Mouse (Mus musculus) cerebellum, adult 9-11 months (tissue): Measurements from ENCODE around the gene Rdh19.
A peak's percentile ranks its signal among the peaks of the same experiment; 100 is the strongest.
"Not testable (repeated sequence)": the region's sequence is repeated elsewhere in the genome, so short reads cannot be mapped to it uniquely, and the experiment has no call there.

ENCODE experiments used
- DNase-seq: peaks from one replicate; pipeline ENCODE4 v3.0.0; 2022

The Rdh19 gene

DNA sequence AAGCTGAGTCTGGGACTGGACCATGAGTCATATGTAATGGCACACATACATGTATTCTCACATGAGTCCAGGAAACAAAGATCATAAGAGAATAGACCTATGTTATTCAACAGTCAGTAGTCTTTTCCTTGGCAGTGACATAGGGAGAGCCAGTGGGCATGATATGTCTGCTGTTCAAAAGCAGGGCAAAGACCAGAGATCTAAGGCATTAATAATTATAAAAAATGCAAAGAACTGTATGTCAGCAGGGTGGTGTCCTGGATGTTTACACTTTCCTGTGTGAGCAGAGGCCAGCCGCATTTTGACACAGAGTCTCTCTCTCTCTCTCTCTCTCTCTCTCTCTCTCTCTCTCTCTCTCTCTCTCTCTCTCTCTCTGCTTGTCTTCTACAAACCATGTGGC lies at the start of gene Rdh19:
TSS of gene Rdh19 (plus strand) at position 301 of the 400 bp plus-strand sequence.
- no peak for DNase-seq

DNA sequence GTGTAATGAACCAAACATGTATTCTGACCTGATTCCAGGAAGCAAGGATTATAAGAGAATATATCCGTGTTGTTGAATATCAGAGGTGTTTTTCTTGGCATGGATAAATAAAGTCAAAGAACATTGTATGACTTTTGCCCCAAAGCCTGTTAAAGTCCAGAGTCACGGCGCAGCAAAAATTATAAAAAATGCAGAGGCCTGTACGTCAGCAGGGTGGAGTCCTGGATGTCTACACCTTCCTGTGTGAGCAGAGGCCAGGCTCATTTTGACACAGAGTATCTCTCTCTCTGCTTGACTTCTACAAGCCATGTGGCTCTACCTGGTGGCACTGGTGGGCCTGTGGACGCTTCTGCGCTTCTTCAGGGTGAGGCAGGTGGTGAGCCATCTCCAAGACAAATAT lies 48.8 kb upstream of the Rdh19 start, which contains the start of gene Rdh16:
TSS of gene Rdh16 (plus strand) at position 262 of the 400 bp plus-strand sequence.
- DNase-seq = no peak

DNA sequence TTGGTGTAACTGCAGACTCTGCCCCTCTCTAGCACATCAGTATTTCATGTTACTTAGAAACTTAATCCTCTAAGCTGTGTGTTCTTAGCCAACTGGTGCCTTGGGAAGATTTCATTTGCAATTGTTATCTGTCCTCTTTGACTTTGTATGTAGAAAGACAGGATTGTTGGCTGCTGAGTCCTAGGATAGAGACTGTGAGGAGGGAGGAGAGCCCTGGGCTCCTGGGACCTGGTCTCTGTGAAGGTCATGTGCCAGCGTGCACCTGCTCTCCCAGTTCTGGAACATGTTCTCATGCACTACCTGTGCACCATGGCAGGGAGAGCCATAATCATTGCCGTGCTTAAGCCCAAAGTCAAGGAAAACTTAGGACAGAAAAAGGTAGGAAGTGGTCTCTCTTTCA lies 48.1 kb upstream of the Rdh19 start:
- no peak for DNase-seq

DNA sequence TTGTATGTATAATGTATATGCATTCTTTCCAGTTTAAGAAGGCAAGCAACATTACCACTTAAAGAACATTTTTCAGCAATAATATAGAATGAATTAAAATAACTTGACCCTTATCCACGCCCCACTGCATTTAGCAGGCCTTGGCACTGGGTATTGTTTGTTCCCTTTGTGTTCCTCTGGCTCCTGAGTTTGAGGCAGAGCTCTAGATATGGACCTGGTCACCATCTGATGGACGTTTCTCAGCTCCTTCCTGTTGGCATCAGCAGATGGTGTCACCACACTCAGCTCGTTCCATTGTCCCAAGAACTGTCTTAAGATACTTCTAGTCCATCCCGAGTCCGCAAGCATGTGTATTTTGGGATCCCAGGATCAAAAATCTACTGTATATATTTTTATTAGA lies 47.5 kb upstream of the Rdh19 start:
- DNase-seq = no peak

DNA sequence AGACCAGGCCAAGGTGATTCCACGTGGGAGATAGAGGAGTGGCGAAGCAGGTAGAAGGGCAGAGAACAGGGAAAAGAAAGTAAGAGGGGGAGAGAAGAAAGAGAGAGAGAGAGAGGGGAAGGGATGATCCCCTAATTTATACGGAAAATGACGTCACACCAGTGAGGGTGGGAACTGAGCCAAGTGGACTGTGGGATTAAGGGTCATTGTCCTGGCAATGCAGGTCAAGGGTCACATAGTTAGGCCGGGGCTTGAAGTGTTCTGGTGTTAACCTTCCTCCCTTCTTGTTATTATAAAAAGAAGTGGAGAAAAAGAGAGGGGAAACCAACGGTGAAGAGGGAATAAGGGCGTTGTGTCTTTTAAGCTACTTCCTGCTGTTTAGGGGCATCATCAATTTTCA lies 45.3 kb upstream of the Rdh19 start:
- no peak for DNase-seq

DNA sequence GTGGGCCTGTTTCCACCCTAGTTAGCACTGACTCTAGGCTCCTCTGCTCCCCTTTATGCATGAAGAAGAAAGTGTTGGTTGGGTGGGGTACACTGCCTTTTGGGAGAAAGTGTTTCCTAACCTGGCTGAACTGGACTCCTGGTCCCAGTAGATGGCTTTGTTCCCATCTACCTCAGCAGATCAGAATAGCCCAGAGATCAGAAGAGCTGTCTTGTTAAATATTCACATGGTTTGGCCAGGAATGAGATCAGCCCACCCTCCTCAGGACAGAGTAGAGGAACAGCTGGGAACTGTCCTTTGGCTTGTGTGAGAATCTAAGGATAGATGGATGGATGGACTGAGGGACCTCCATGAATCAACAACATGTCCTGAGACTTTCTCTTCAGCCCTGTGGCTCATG lies 33.8 kb upstream of the Rdh19 start:
- DNase-seq = no peak

DNA sequence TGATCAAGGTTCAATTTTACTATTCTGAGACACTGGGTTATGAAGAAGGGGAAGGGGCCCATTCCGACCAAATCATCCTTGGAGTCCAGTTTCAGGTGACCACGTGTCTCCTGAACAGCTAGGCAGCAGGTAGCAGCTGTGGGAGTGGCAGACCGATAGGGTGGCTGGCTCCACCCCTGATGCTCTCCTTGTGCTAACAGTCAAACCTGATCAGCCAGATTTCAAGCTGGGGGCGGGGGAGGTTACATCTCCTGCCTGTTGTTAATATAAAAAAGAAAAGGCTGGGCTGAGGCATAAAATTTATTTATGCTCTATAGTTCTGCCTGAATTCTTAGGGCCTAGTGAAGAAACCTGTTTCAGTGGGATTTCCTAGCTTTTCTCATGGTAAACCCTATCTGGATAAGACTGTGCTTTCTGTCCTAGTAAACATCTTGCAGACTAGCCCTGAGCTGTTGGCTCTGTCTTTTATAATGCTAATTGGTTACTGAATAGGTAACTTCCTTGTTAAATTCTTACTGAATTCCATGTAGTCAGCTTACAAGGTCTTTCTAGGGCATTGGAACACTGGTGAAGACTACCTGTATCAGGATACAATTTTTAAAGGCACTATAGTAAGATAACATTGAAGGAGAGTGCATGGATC lies 32.3 kb upstream of the Rdh19 start:
- DNase-seq = not testable (repeated sequence)

DNA sequence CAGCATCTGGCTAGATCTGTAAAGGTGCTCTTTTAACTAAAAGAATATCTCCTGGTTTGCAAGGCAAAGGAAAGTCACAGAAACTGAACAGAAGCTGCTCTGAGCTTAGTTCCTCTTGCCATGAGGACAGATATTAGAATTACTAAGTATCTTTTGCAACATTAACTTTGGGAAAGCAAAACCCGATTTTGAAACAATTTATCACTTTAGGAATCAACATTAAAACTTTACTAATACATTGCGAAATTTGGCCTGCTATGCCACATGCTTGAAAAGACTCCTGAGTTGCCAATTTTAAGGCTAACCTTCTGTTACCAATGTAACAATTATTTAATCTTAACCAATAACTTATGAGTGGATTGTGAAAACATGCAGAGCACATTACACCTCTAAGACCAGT lies 27.9 kb upstream of the Rdh19 start:
- DNase-seq = not testable (repeated sequence)

DNA sequence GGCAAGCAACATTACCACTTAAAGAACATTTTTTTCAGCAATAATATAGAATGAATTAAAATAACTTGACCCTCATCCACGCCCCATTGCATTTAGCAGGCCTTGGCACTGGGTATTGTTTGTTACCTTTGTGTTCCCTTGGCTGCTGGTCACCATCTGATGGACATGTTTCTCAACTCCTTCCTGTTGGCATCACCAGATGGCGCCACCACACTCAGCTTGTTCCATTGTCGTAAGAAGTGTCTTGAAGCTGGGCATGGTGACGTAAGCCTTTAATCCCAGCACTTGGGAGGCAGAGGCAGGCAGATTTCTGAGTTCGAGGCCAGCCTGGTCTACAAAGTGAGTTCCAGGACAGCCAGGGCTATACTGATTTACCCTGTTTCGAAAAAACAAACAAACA lies 24.3 kb upstream of the Rdh19 start:
- DNase-seq = no peak

DNA sequence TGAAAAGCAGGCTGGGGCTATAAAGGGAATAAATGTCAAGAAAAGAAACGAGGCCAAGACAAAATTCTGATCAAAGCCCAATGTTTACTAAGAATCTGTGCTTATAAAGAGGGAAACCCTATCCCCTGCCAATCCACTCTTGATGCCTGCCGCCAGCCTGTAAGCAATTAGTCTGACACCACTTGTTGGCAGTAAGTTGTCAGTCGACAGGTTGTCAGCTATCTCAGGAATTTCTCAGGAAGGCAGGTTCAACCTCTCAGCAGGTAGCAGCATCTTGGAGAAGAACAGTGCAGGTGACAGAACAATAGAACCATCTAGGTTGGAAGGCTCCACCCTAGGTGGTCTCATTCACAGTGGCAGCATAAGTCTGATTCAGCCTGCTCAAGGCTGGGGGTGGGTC lies 20.6 kb upstream of the Rdh19 start:
- DNase-seq = peak; percentile 30

DNA sequence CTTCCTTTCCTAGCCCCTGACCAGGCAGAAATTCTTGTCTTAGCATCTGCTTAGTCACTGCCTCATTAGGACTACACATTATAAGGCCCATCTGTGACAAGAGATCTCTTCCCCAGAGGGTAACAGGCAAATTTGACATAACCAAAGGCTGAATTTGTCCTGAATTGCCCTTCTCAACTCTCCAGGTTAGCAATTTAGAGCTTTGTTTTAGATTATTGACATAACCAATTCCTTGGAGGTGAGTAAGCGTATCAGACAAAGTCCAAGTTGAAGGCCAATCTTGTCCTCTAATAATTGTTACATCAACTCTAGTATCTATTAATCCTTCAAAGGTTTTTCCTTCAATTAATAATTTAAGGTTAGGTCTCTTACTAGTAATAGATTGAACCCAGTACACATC lies 15.5 kb upstream of the Rdh19 start:
- DNase-seq = not testable (repeated sequence)

DNA sequence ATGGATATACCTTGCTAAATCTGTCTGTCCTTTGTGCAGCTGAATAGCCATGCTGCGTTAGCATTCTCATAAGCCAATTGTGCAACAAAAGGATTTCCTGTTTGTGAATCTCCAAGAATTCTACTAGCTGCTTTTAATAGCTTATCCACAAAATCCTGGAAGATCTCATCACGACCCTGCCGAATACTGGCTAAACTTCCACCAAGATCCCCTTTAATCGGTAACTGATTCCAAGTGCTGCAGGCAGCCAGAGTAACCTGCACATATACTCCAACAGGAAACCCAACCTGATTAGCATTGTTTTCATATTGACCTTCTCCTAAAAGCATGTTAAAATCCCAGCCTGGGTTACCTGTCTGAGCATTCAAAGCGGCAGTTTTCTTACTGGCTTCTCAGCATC lies 14.4 kb upstream of the Rdh19 start:
- no peak for DNase-seq

DNA sequence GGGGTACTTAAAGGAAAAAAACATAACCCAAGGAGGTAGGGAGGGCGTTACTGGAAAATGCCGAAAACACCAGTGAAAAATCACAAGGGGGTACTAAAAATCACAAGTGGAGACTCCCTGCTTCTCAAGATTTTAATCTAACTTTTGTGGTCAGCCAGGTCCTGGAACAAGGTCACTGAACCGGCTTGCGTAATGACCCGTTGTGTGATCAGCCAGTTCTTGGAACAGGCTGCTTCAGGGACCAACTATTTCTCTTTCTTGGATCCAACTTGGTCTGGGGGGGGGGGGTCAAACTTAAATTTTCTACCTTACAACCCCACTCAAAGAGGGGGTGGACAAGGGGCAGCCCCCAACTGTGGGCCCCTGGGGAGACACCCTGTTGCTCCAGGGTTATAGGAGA lies 11.9 kb upstream of the Rdh19 start:
- not testable (repeated sequence) for DNase-seq

DNA sequence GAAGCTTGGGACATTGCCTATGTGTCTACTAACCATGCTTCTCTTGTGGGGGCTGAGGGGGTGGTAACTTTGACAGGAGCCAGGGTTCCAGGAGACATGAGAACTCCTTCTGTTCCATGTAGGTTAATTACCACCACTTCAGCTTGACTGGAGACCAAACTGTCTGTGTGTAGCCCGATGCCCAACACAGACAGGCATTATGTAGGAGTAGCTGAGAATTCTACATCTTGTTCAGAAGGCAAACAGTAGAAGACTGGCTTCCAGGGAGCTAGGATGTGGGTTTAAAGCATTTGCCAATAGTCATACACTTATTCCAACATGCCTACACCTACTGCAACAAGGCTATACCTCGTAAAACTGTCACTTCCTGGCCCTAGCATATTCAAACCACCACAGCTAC lies 11.2 kb upstream of the Rdh19 start:
- DNase-seq = no peak

DNA sequence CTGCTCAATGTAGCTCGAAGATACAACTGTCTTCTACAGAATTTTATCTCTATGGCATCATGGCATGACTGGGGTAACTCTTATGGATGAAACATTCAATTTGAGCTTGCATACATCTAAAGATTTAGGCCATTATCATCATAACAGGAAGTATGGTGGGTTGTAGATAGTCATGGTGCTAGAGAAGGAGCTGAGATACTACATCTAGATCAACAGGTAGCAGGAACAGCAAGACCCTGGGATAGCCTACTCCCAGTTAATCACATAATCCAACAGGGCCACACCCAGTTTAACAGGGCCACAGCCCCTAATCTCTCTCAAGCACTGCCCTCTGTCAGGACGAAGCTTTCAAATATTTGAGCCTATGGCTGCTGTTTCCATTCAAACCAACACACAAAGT lies 9.0 kb upstream of the Rdh19 start:
- DNase-seq = no peak

DNA sequence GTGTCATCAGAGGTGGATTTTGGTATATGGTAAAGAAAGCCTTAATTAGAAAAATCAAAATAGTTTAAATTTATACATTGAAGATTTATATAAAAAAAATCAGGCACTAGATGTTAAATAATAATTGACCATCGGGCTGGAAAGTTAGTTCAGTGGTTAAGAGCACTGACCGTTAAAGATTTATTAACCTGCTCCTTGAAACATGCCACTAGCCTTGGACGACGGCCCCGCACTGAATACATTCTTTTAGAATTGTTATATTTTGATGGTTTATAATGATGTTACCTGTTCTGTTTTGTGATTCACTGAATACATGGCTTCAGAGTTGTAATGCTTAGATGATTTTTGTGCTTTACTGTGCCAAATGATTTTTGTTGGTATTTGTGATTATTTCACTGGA lies 3.8 kb upstream of the Rdh19 start:
- DNase-seq = not testable (repeated sequence)

DNA sequence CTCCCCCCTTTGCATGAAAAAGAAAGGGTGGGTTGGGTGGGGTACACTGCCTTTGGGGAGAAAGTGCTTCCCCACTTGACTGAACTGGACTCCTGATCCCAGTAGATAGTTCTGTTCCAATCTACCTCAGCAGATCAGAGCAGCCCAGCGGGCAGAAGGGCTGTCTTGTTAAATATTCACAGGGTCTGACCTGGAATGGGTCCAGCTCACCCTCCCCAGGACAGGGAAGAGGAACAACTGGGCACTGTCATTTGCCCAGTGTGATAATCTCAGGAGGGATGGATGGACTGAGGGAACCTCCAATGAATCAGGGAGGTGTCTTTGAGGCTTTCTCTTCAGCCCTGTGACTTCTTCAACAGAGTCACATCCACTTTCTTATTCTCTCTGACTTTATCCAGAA lies 1.6 kb upstream of the Rdh19 start:
- DNase-seq = no peak

DNA sequence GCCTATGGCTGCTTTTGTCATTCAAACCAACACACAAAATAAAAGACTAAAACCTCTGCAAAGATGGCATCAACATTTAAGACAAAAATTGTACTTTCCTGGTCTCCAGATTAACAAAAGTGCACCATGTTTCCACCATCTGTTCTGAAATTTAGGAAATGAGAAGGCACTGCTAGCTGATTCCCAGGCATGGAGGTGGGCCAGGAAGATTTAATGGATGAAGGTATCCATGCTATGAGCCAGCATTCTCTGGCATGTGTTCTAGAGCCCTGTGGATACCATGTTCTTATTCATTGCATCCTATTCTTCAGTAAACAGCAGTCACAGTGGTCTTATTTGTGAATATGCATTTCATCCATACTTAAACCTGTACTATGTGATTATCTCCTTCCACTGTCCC lies 6.6 kb downstream of the Rdh19 start:
- peak; percentile 60 for DNase-seq

DNA sequence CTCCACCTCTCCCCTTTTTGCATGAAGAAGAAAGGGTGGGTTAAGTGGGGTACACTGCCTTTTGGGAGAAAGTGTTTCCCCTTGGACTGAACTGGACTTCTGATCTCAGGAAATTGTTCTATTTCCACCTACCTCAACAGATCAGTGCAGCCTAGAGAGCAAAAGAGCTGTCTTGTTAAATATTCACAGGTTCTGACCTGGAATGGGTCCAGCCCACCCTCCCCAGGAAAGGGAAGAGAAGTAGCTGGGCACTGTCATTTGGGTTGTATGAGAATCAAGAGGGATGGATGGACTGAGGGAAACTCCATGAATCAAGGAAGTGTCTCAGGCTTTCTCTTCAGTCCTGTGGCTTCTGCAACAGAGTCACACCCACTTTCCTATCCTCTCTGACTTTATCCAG lies 15.2 kb downstream of the Rdh19 start:
- DNase-seq = no peak

DNA sequence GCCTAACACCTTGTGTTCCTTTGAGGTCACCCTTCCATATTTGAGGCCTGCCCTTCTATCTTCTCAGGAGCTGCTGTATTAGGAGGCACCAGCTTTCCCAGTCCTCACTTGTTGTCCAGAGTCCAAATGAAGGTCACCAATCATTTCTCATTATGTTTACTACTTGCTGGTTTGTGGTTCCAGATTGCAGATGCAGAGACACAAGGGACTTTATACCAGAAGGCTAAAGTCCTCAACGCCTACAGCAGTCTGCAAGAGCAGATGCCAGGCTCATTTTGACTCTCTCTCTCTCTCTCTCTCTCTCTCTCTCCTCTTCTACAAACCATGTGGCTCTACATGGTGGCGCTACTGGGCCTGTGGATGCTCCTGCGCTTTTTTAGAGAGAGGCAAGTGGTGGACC lies 16.5 kb downstream of the Rdh19 start, which contains the start of gene Rdh16f2:
TSS of gene Rdh16f2 (plus strand) at position 243 of the 400 bp plus-strand sequence.
- no peak for DNase-seq

DNA sequence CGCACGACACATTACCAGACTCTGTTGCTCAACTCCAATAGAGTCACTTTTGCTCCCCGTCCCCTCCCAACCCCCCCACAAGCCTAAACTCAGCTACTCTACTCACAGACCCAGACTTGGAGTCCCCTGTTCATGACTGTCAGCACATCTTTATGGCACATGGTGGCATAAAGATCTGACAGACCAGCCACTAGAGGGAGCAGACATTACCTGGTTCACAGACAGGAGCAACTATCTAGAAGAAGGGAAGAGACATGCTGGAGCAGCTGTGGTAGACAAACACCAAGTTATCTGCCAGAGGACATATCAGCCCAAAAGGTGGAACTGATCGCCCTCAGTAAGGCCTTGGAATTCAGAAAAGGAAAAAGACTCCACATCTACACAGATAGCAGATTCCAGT lies 22.8 kb downstream of the Rdh19 start:
- DNase-seq = no peak

DNA sequence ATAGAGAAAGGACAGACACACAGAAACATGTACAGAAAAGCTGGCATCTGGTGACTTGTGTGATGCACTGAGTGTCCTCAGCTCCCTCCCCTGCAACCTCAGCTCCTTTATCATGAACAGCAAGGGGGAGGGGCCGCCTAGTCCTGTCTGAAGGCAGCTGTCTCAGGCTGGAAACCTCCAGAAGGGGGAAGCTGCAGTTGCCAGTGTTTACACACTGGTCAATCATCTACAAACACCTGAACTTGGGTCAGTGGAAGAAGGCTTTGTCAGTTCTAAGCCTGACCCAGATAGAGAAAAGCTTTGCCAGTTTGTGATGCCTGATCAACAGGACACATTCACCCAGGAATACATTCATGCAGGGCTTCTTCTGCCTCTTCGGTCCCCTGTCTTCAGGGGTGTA lies 28.0 kb downstream of the Rdh19 start:
- no peak for DNase-seq

DNA sequence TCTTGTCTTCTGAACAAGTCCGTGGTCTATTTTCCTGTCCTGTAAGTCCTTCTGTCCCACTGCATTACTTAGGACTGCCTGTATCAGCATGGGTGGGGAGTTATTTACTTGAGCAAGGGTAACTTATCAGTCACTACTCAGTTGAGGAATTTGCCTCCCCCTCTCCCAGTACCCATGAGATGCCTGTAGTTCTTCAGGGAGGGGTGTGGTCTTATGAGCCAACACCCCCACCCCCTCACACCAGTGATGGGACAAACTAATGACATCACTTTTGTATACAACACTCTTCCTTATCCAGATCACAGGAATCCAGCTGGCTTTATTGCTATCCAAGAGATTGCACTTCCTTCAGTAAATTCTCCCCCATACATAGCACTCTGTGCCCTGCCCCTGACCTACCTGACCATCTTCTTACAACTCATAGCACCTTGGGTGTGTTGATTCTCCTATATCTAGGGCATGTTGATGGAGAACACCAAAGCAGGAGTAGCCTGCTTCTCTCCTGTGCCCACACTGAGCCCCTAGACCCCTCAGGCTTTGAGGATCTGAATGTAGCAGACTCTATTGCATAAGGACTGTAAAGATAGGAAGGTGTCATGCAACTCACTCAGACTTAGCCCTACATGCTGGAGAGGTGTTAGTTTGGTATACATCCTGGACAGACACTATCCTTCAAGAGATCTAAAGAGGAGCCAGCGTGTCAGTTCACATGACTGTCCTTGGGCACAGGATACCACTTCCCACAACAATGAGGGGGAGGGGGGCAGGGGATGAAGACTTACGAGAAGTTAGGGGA lies 28.7 kb downstream of the Rdh19 start:
- DNase-seq = no peak

DNA sequence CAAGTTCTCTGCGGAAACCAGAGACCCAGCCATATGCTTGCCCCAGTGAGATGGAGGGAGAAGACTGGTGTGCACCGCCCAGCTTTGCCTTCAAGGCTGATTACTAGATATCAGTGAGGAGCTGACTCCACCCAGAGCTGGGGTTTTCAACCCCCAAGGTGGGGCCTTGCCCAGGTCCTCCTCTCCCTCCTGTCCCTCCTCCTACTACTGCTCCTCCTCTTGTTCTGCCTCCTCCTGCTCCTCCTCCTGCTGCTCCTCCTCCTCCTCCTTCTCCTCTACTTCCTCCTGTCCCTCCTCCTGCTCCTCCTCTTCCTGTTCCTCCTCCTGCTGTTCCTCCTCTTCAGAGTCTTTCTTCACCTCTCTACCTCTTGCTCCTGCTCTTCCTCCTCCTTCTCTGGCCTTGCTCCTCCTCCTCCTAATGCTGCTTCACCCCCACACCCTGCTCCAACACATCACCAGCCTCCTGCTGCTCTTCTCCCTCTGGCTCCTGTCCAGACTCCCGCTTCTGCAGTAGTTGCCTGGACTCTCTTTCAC lies 29.5 kb downstream of the Rdh19 start:
- no peak for DNase-seq
